Mouse (Mus musculus): Measurements from ENCODE around the gene Dock6.

DNA sequence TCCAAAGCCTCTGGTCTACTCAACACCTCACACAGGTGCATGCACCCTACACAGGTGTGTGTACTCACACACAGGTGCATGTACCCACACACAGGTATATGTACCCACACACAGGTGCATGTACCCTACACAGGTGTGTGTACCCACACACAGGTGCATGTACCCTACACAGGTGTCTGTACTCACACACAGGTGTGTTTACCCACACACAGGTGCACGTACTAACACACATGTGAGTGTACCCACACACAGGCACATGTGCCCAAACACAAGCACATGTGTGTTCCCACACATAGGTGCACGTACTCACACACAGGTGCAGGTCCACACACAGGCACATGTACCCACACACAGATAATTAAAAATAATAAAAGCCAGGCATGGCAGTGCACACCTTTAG, 14.7 kb downstream of the Dock6 start:
- TF ChIP-seq CTCF (IDR thresholded peaks at IDR 0.05; ENCODE audit: control insufficient read depth, insufficient read depth, insufficient read length), result no peak
- TF ChIP-seq CEBPB (IDR thresholded peaks at IDR 0.05; ENCODE audit: low read depth), result no peak
- TF ChIP-seq MAX (IDR thresholded peaks at IDR 0.05), result no peak
- TF ChIP-seq MYOD1 (IDR thresholded peaks at IDR 0.05; ENCODE audit: control insufficient read depth, insufficient read length, low read depth), result no peak
- no peak for TF ChIP-seq USF1 (IDR thresholded peaks at IDR 0.05; ENCODE audit: low read depth)
- no peak for TF ChIP-seq MYOG (IDR thresholded peaks at IDR 0.05; ENCODE audit: control insufficient read depth, extremely low read depth, insufficient read length)
- no peak for TF ChIP-seq FOSL1 (IDR thresholded peaks at IDR 0.05; ENCODE audit: insufficient read depth, low read length, poor library complexity, severe bottlenecking)
